Mouse (Mus musculus) megakaryocyte, embryonic 14.5 days (primary cell): ENCODE data around the gene Agfg1.
"Not testable (repeated sequence)": the region's sequence is repeated elsewhere in the genome, so short reads cannot be mapped to it uniquely, and the experiment has no call there.

Experiments
- FLI1 ChIP-seq: IDR thresholded peaks from 2 replicates; pipeline ENCODE4 v1.6.1; 2012; ENCODE audit warnings: low read length, inconsistent platforms, mixed read lengths
- GATA1 ChIP-seq: IDR thresholded peaks from 3 replicates; pipeline ENCODE4 v1.6.1; 2012; ENCODE audit warnings: mixed read lengths, low read length, inconsistent platforms, borderline replicate concordance

- TF ChIP-seq GATA1, FLI1: not testable (repeated sequence)
Observed at GRCm38 (mm10) chr1:82930558-82930957, 91.3 kb downstream of the Agfg1 start.
